In genomic region chr6:51708668-51709339, GRCm38 (mm10) we compare ENCODE assay signal across 14 mouse cellular contexts.
DNase-seq lines count a peak whose midpoint lies in the region; ATAC-seq and TF ChIP-seq lines count a peak whose summit lies in the region.
"Had no signal": no experiment of that assay in that cellular context is flagged by ENCODE, and none has a peak within 500 bp of the region (broad histone marks: within the 10 kb centered on the region; RNA-seq: fewer than 3 reads in every experiment).

No protein-coding gene starts in this region.

- peaks cover 35% of the 10 kb centered on the region for H3K4me1 ChIP-seq in kidney, embryonic 15.5 days
- 0 out of 2 replicates have a peak, but pooled peaks cover 3% of the 10 kb centered on the region for H3K4me1 ChIP-seq in kidney, adult 2 months (ENCODE audit: control insufficient read depth, insufficient read depth, low read length)
- peaks cover 21% of the 10 kb centered on the region for H3K4me1 ChIP-seq in midbrain, embryonic 15.5 days
- H3K4me1 ChIP-seq in cerebellum, adult 2 months (ENCODE audit: control insufficient read depth, insufficient read depth, low read length) = peaks cover 6% of the 10 kb centered on the region

- H3K4me3 ChIP-seq in kidney, embryonic 15.5 days (replicated peaks) = no peak overlapping the region
- no peak overlapping the region for H3K4me3 ChIP-seq in kidney, adult 2 months (ENCODE audit: insufficient read depth, low read depth, low read length)
- no peak overlapping the region for H3K4me3 ChIP-seq in midbrain, embryonic 15.5 days
- no peak overlapping the region for H3K4me3 ChIP-seq in cerebellum, adult 2 months (replicated peaks; ENCODE audit: insufficient read depth, low read depth, low read length)
- H3K4me3 ChIP-seq: embryonic facial prominence, embryonic 15.5 days; heart, embryonic 12.5 days had no signal

- DNase-seq in adrenal gland, postnatal 14 days = peak; percentile 44
- no peak for DNase-seq in adrenal gland, postnatal 4 days (ENCODE audit: low spot score in 2 of 2)
- DNase-seq in kidney, adult 2 months = no peak
- DNase-seq in adipocyte (ENCODE audit: low spot score) = peak; percentile 16
- DNase-seq in cerebellum, adult 2 months = no peak
- no peak for DNase-seq in heart, postnatal 4 days
- DNase-seq: forebrain, postnatal 0 days; gastrocnemius, postnatal 14 days; thymus, adult 2 months had no signal

- peaks cover 5% of the 10 kb centered on the region; the same call in 1 of the 2 replicates for H3K27me3 ChIP-seq in kidney, embryonic 15.5 days
- H3K27me3 ChIP-seq in kidney, adult 2 months (replicated peaks; ENCODE audit: control insufficient read depth, insufficient read depth, low read length) = no peaks in the 10 kb centered on the region
- no peaks in the 10 kb centered on the region for H3K27me3 ChIP-seq in midbrain, embryonic 15.5 days (replicated peaks)
- no peaks in the 10 kb centered on the region for H3K27me3 ChIP-seq in cerebellum, adult 2 months (ENCODE audit: control insufficient read depth, insufficient read depth, low read length)
- H3K27me3 ChIP-seq: embryonic facial prominence, embryonic 15.5 days; heart, embryonic 12.5 days had no signal

- no peaks in the 10 kb centered on the region for H3K9me3 ChIP-seq in kidney, embryonic 15.5 days (replicated peaks)
- H3K9me3 ChIP-seq in midbrain, embryonic 15.5 days = no peaks in the 10 kb centered on the region
- H3K9me3 ChIP-seq: embryonic facial prominence, embryonic 15.5 days; heart, embryonic 12.5 days had no signal

- no peak for TF ChIP-seq POLR2A in kidney, adult 2 months (IDR thresholded peaks at IDR 0.05; ENCODE audit: low read depth, low read length)
- no peak for TF ChIP-seq POLR2A in cerebellum, adult 2 months (IDR thresholded peaks at IDR 0.05; ENCODE audit: borderline replicate concordance, insufficient read depth, low read length)

- no peaks in the 10 kb centered on the region for H3K36me3 ChIP-seq in kidney, embryonic 15.5 days
- H3K36me3 ChIP-seq in kidney, adult 2 months (ENCODE audit: control insufficient read depth, insufficient read depth, low read length) = no peaks in the 10 kb centered on the region
- H3K36me3 ChIP-seq in midbrain, embryonic 15.5 days (replicated peaks) = no peaks in the 10 kb centered on the region
- H3K36me3 ChIP-seq: embryonic facial prominence, embryonic 15.5 days; heart, embryonic 12.5 days had no signal

- 0 out of 2 replicates have a peak overlapping the region, but pooled peaks have one; percentile 9 for H3K27ac ChIP-seq in kidney, embryonic 15.5 days
- no peak overlapping the region for H3K27ac ChIP-seq in kidney, adult 2 months (ENCODE audit: insufficient read depth, low read depth, low read length)
- peak overlapping the region; percentile 59 for H3K27ac ChIP-seq in midbrain, embryonic 15.5 days
- no peak overlapping the region for H3K27ac ChIP-seq in cerebellum, adult 2 months (ENCODE audit: insufficient read depth, low read length)
- H3K27ac ChIP-seq: embryonic facial prominence, embryonic 15.5 days had no signal

- H3K9ac ChIP-seq in kidney, embryonic 15.5 days = no peak overlapping the region
- H3K9ac ChIP-seq in midbrain, embryonic 15.5 days = no peak overlapping the region
- H3K9ac ChIP-seq: embryonic facial prominence, embryonic 15.5 days; forebrain, postnatal 0 days; heart, embryonic 12.5 days; lung, embryonic 14.5 days had no signal

- WGBS in kidney, embryonic 15.5 days = 38% methylated on average over 9 of the region's 9 CpGs
- WGBS in kidney, adult 2 months = 61% methylated on average over 9 of the region's 9 CpGs
- WGBS in midbrain, embryonic 15.5 days = 38% methylated on average over 9 of the region's 9 CpGs
- 85% methylated on average over 9 of the region's 9 CpGs for WGBS in cerebellum, adult 2 months

- no peak for TF ChIP-seq CTCF in kidney, adult 2 months (conservative IDR thresholded peaks at IDR 0.05; ENCODE audit: insufficient read depth, insufficient read length, low read depth, low read length)
- TF ChIP-seq CTCF in cerebellum, adult 2 months (IDR thresholded peaks at IDR 0.05; ENCODE audit: borderline replicate concordance, insufficient read depth, low read depth, low read length) = no peak

- ATAC-seq in kidney, embryonic 15.5 days (replicated peaks; ENCODE audit: low FRiP score) = no peak
- peak; percentile 69; the same call in 1 of the 2 replicates for ATAC-seq in midbrain, embryonic 15.5 days (replicated peaks)
- ATAC-seq: forebrain, postnatal 0 days had no signal

- H3K4me2 ChIP-seq in kidney, embryonic 15.5 days = no peak overlapping the region
- H3K4me2 ChIP-seq in midbrain, embryonic 15.5 days = no peak overlapping the region
- H3K4me2 ChIP-seq: embryonic facial prominence, embryonic 15.5 days; heart, embryonic 12.5 days had no signal

Comparison
In these comparisons a context has a peak if more than half of its experiments do, and no peak if none do; other contexts are left out.
1. DNase-seq: peak in adrenal gland, postnatal 14 days (single experiment) and adipocyte (single experiment); none in adrenal gland, postnatal 4 days (0 of 2), kidney, adult 2 months (single experiment), cerebellum, adult 2 months (0 of 2) and heart, postnatal 4 days (single experiment).
2. H3K27ac ChIP-seq: peak in kidney, embryonic 15.5 days (single experiment) and midbrain, embryonic 15.5 days (single experiment); none in kidney, adult 2 months (single experiment) and cerebellum, adult 2 months (single experiment).